Mouse (Mus musculus): ENCODE results near the gene Nfe2l2.

DNA sequence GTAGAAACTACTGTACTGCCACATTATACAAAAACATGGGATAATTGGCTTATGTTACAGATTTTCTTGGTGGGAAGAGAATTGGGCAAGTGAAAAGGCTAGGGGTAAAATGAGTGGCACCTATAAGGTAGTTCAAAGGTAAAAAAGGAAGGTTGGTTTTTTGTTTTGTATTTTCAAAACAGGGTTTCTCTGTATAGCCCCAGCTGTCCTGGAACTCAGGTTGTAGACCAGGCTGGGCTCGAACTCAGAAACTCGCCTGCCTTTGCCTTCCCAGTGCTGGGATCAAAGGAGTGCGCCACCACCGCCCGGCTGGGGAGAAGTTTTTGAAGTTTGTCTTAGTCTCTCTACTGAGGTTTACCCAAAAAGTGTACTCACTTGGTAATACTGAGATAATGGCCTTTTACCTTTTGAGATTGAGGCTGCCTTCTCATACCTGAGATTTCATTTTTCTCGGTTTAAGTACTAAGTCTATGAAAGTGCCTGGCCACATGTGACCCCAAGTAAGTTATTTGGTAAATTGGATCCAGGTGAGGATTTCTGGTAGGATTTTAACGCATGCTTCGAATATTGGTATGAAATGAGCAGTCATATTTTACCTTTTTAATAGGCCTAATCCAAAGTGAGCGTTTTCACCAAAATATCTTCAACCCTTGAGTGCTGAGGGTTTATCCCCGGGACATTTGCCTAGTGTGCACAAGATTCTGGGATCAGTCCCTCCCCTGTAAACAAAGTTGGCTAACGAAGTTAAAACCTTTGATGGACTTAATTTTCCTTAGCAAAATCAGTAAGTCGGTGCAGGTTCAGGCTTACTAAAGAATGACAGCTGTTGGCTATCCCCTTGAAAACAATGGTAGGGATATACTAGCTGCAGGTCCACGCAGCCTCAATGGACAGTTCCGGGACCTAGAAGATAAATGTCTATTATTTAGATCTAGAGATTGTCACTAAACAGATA, 34.7 kb downstream of the Nfe2l2 start:
- no peak for TF ChIP-seq CTCF (IDR thresholded peaks at IDR 0.05; ENCODE audit: control insufficient read depth, insufficient read depth, insufficient read length)
- TF ChIP-seq USF1 (IDR thresholded peaks at IDR 0.05; ENCODE audit: low read depth) = no peak
